Mouse (Mus musculus): ENCODE results near the gene Ifnar2. TPM values are rescaled to one million over a fixed set of nuclear protein-coding genes. Genes with fewer than 3 reads are reported as not detected.

Gene Ifnar2
- polyA plus RNA-seq, 1 experiment from 2014 or later: 59.2 TPM

GRCm38 (mm10) chr16:91381606-91382005 lies 9.0 kb downstream of the Ifnar2 start:
- H3K36me3 ChIP-seq (ENCODE audit: control insufficient read depth, insufficient read depth, low read length): peaks cover 26% of the 10 kb centered on the region
- H3K4me2 ChIP-seq (ENCODE audit: low read length): no peak overlapping the region
- H3K27me3 ChIP-seq (ENCODE audit: control insufficient read depth, insufficient read depth, low read length): no peaks in the 10 kb centered on the region
- no peak overlapping the region for H3K9ac ChIP-seq (ENCODE audit: low read length)
- H3K4me1 ChIP-seq (ENCODE audit: control insufficient read depth in 2 of 2, insufficient read depth in 2 of 2, low read length in 2 of 2): peaks cover 14 to 16% of the 10 kb centered on the region in 2 experiments
- no peak for ATAC-seq (ENCODE audit: insufficient number of reproducible peaks, insufficient read depth, low FRiP score, low read depth)
- WGBS: 78% methylated on average over 4 of the region's 4 CpGs
- H3K4me3 ChIP-seq (ENCODE audit: control insufficient read depth in 1 of 2, insufficient read depth in 1 of 2, low read depth in 1 of 2, low read length in 2 of 2): no peak overlapping the region
- H3K27ac ChIP-seq (replicated peaks in 1 of 2; ENCODE audit: control insufficient read depth in 1 of 2, insufficient read depth in 1 of 2, low read depth in 2 of 2, low read length in 2 of 2): no peak overlapping the region
- no peaks in the 10 kb centered on the region for H3K9me3 ChIP-seq (ENCODE audit: control insufficient read depth, low read length)

- Histone ChIP-seq H3K9ac (ENCODE audit: low read length) (no peak overlapping the region), H3K4me1 (ENCODE audit: control insufficient read depth in 2 of 2, insufficient read depth in 2 of 2, low read length in 2 of 2) (peaks cover 14 to 16% of the 10 kb centered on the region in 2 experiments), H3K4me3 (ENCODE audit: control insufficient read depth in 1 of 2, insufficient read depth in 1 of 2, low read depth in 1 of 2, low read length in 2 of 2) (no peak overlapping the region), H3K4me2 (ENCODE audit: low read length) (no peak overlapping the region), H3K27ac (replicated peaks in 1 of 2; ENCODE audit: control insufficient read depth in 1 of 2, insufficient read depth in 1 of 2, low read depth in 2 of 2, low read length in 2 of 2) (no peak overlapping the region), H3K36me3 (ENCODE audit: control insufficient read depth, insufficient read depth, low read length) (peaks cover 32% of the 10 kb centered on the region), H3K9me3 (ENCODE audit: control insufficient read depth, low read length) (no peaks in the 10 kb centered on the region), H3K27me3 (ENCODE audit: control insufficient read depth, insufficient read depth, low read length) (no peaks in the 10 kb centered on the region)
- ATAC-seq (ENCODE audit: insufficient number of reproducible peaks, insufficient read depth, low FRiP score, low read depth): no peak
- WGBS: 91% methylated on average over 9 of the region's 9 CpGs
Observed at GRCm38 (mm10) chr16:91382261-91382790, 9.7 kb downstream of the Ifnar2 start.

GRCm38 (mm10) chr16:91384221-91384620 lies 11.6 kb downstream of the Ifnar2 start:
- H3K9ac ChIP-seq (ENCODE audit: low read length): no peak overlapping the region
- no peaks in the 10 kb centered on the region for H3K27me3 ChIP-seq (ENCODE audit: control insufficient read depth, insufficient read depth, low read length)
- no peak overlapping the region for H3K4me2 ChIP-seq (ENCODE audit: low read length)
- H3K4me1 ChIP-seq (ENCODE audit: control insufficient read depth in 2 of 2, insufficient read depth in 2 of 2, low read length in 2 of 2): peaks cover 5 to 6% of the 10 kb centered on the region in 2 experiments
- no peaks in the 10 kb centered on the region for H3K9me3 ChIP-seq (ENCODE audit: control insufficient read depth, low read length)
- no peak overlapping the region for H3K27ac ChIP-seq (replicated peaks in 1 of 2; ENCODE audit: control insufficient read depth in 1 of 2, insufficient read depth in 1 of 2, low read depth in 2 of 2, low read length in 2 of 2)
- H3K4me3 ChIP-seq (ENCODE audit: control insufficient read depth in 1 of 2, insufficient read depth in 1 of 2, low read depth in 1 of 2, low read length in 2 of 2): no peak overlapping the region
- no peak for ATAC-seq (ENCODE audit: insufficient number of reproducible peaks, insufficient read depth, low FRiP score, low read depth)
- peaks cover 48% of the 10 kb centered on the region for H3K36me3 ChIP-seq (ENCODE audit: control insufficient read depth, insufficient read depth, low read length)
- 78% methylated on average over 4 of the region's 4 CpGs for WGBS

GRCm38 (mm10) chr16:91385621-91386020 lies 13.0 kb downstream of the Ifnar2 start:
- Histone ChIP-seq H3K4me2 (ENCODE audit: low read length) (no peak overlapping the region), H3K4me1 (ENCODE audit: control insufficient read depth in 2 of 2, insufficient read depth in 2 of 2, low read length in 2 of 2) (no peaks in the 10 kb centered on the region), H3K36me3 (ENCODE audit: control insufficient read depth, insufficient read depth, low read length) (peaks cover 59% of the 10 kb centered on the region), H3K9me3 (ENCODE audit: control insufficient read depth, low read length) (no peaks in the 10 kb centered on the region), H3K27me3 (ENCODE audit: control insufficient read depth, insufficient read depth, low read length) (no peaks in the 10 kb centered on the region), H3K4me3 (ENCODE audit: control insufficient read depth in 1 of 2, insufficient read depth in 1 of 2, low read depth in 1 of 2, low read length in 2 of 2) (no peak overlapping the region), H3K27ac (replicated peaks in 1 of 2; ENCODE audit: control insufficient read depth in 1 of 2, insufficient read depth in 1 of 2, low read depth in 2 of 2, low read length in 2 of 2) (peak overlapping the region; percentile 15 to 57), H3K9ac (ENCODE audit: low read length) (no peak overlapping the region)
- 51% methylated on average over 10 of the region's 10 CpGs for WGBS
- no peak for ATAC-seq (ENCODE audit: insufficient number of reproducible peaks, insufficient read depth, low FRiP score, low read depth)

- WGBS: 92% methylated on average over 10 of the region's 10 CpGs
- Histone ChIP-seq H3K36me3 (ENCODE audit: control insufficient read depth, insufficient read depth, low read length) (peaks cover 63% of the 10 kb centered on the region), H3K27me3 (ENCODE audit: control insufficient read depth, insufficient read depth, low read length) (no peaks in the 10 kb centered on the region), H3K4me2 (ENCODE audit: low read length) (no peak overlapping the region), H3K9me3 (ENCODE audit: control insufficient read depth, low read length) (no peaks in the 10 kb centered on the region), H3K27ac (replicated peaks in 1 of 2; ENCODE audit: control insufficient read depth in 1 of 2, insufficient read depth in 1 of 2, low read depth in 2 of 2, low read length in 2 of 2) (no peak overlapping the region), H3K4me1 (ENCODE audit: control insufficient read depth in 2 of 2, insufficient read depth in 2 of 2, low read length in 2 of 2) (no peaks in the 10 kb centered on the region), H3K4me3 (ENCODE audit: control insufficient read depth in 1 of 2, insufficient read depth in 1 of 2, low read depth in 1 of 2, low read length in 2 of 2) (no peak overlapping the region), H3K9ac (ENCODE audit: low read length) (no peak overlapping the region)
- no peak for ATAC-seq (ENCODE audit: insufficient number of reproducible peaks, insufficient read depth, low FRiP score, low read depth)
Observed at GRCm38 (mm10) chr16:91386419-91387120, 14.0 kb downstream of the Ifnar2 start.

- H3K9ac ChIP-seq (ENCODE audit: low read length): no peak overlapping the region
- H3K4me2 ChIP-seq (ENCODE audit: low read length): no peak overlapping the region
- H3K27me3 ChIP-seq (ENCODE audit: control insufficient read depth, insufficient read depth, low read length): no peaks in the 10 kb centered on the region
- H3K4me3 ChIP-seq (ENCODE audit: control insufficient read depth in 1 of 2, insufficient read depth in 1 of 2, low read depth in 1 of 2, low read length in 2 of 2): no peak overlapping the region
- no peak for ATAC-seq (ENCODE audit: insufficient number of reproducible peaks, insufficient read depth, low FRiP score, low read depth)
- H3K36me3 ChIP-seq (ENCODE audit: control insufficient read depth, insufficient read depth, low read length): peaks cover 68% of the 10 kb centered on the region
- WGBS: 87% methylated on average over 3 of the region's 3 CpGs
- no peak overlapping the region for H3K27ac ChIP-seq (replicated peaks in 1 of 2; ENCODE audit: control insufficient read depth in 1 of 2, insufficient read depth in 1 of 2, low read depth in 2 of 2, low read length in 2 of 2)
- H3K4me1 ChIP-seq (ENCODE audit: control insufficient read depth in 2 of 2, insufficient read depth in 2 of 2, low read length in 2 of 2): no peaks in the 10 kb centered on the region
- H3K9me3 ChIP-seq (ENCODE audit: control insufficient read depth, low read length): no peaks in the 10 kb centered on the region
Observed at GRCm38 (mm10) chr16:91387121-91387486, 14.5 kb downstream of the Ifnar2 start.

- Histone ChIP-seq H3K27me3 (ENCODE audit: control insufficient read depth, insufficient read depth, low read length) (no peaks in the 10 kb centered on the region), H3K4me1 (ENCODE audit: control insufficient read depth in 2 of 2, insufficient read depth in 2 of 2, low read length in 2 of 2) (peaks cover 0 to 3% of the 10 kb centered on the region in 2 experiments; a peak in 2 of 4 replicates), H3K36me3 (ENCODE audit: control insufficient read depth, insufficient read depth, low read length) (peaks cover 78% of the 10 kb centered on the region), H3K9ac (ENCODE audit: low read length) (no peak overlapping the region), H3K9me3 (ENCODE audit: control insufficient read depth, low read length) (no peaks in the 10 kb centered on the region), H3K4me2 (ENCODE audit: low read length) (no peak overlapping the region), H3K27ac (replicated peaks in 1 of 2; ENCODE audit: control insufficient read depth in 1 of 2, insufficient read depth in 1 of 2, low read depth in 2 of 2, low read length in 2 of 2) (no peak overlapping the region), H3K4me3 (ENCODE audit: control insufficient read depth in 1 of 2, insufficient read depth in 1 of 2, low read depth in 1 of 2, low read length in 2 of 2) (no peak overlapping the region)
- 93% methylated on average over 4 of the region's 4 CpGs for WGBS
- ATAC-seq (ENCODE audit: insufficient number of reproducible peaks, insufficient read depth, low FRiP score, low read depth): no peak
Observed at GRCm38 (mm10) chr16:91390100-91390499, 17.5 kb downstream of the Ifnar2 start.

- H3K36me3 ChIP-seq (ENCODE audit: control insufficient read depth, insufficient read depth, low read length): peaks cover 87% of the 10 kb centered on the region
- H3K27ac ChIP-seq (replicated peaks in 1 of 2; ENCODE audit: control insufficient read depth in 1 of 2, insufficient read depth in 1 of 2, low read depth in 2 of 2, low read length in 2 of 2): no peak within 1 kb of the TSS
- no peaks in the 10 kb centered on the region for H3K27me3 ChIP-seq (ENCODE audit: control insufficient read depth, insufficient read depth, low read length)
- no peak for ATAC-seq (ENCODE audit: insufficient number of reproducible peaks, insufficient read depth, low FRiP score, low read depth)
- H3K4me2 ChIP-seq (ENCODE audit: low read length): no peak within 1 kb of the TSS
- H3K4me1 ChIP-seq (ENCODE audit: control insufficient read depth in 2 of 2, insufficient read depth in 2 of 2, low read length in 2 of 2): peaks cover 0 to 7% of the 10 kb centered on the region in 2 experiments; a peak in 2 of 4 replicates
- H3K9me3 ChIP-seq (ENCODE audit: control insufficient read depth, low read length): no peaks in the 10 kb centered on the region
- WGBS: 79% methylated on average over 5 of the region's 5 CpGs
- H3K9ac ChIP-seq (ENCODE audit: low read length): no peak within 1 kb of the TSS
- H3K4me3 ChIP-seq (ENCODE audit: control insufficient read depth in 1 of 2, insufficient read depth in 1 of 2, low read depth in 1 of 2, low read length in 2 of 2): no peak within 1 kb of the TSS
Observed at GRCm38 (mm10) chr16:91391421-91391820, 18.8 kb downstream of the Ifnar2 start, which contains the start of gene Gm21970. Gm21970 (plus strand) TSS chr16:91391721.
